Mouse (Mus musculus): ENCODE measurements around the gene Tns1. TPM values are rescaled to one million over a fixed set of nuclear protein-coding genes. Genes with fewer than 3 reads are reported as not detected.
A peak's percentile ranks its signal among the peaks of the same experiment; 100 is the strongest.

Tns1 gene
- polyA plus RNA-seq, 1 experiment from 2014 or later = 44.4 TPM

DNA sequence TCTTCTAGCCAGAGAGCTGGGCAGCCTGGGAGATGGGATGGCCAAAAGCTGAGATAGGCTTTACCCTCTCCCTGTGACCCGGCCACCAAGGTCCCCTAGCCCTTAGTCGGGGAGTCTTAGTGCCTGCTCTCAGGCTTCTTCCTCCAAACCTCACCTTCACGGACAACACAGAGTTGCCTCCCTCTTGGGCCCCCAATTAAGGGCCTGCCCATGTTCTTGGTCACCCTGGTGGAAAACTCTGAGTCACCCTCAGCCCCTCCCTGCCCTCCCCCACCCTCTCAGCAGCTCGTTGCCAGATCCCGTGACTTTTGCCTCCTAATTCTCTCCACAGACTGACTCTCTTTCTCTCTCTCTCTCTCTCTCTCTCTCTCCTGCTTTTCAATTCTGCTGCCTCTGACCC, 39.5 kb downstream of the Tns1 start:
- no peaks in the 10 kb centered on the region for H3K27me3 ChIP-seq
- peaks cover 70% of the 10 kb centered on the region for H3K4me1 ChIP-seq
- H3K9me3 ChIP-seq = no peaks in the 10 kb centered on the region
- H3K4me2 ChIP-seq (replicated peaks) = no peak overlapping the region
- no peak for ATAC-seq (ENCODE audit: low FRiP score, low read depth)
- H3K27ac ChIP-seq = peak overlapping the region; percentile 48; the same call in 1 of the 2 replicates
- no peaks in the 10 kb centered on the region for H3K36me3 ChIP-seq
- peak overlapping the region; percentile 50; the same call in 1 of the 2 replicates for H3K9ac ChIP-seq
- no peak overlapping the region for H3K4me3 ChIP-seq
- 25% methylated on average over 5 of the region's 5 CpGs for WGBS

DNA sequence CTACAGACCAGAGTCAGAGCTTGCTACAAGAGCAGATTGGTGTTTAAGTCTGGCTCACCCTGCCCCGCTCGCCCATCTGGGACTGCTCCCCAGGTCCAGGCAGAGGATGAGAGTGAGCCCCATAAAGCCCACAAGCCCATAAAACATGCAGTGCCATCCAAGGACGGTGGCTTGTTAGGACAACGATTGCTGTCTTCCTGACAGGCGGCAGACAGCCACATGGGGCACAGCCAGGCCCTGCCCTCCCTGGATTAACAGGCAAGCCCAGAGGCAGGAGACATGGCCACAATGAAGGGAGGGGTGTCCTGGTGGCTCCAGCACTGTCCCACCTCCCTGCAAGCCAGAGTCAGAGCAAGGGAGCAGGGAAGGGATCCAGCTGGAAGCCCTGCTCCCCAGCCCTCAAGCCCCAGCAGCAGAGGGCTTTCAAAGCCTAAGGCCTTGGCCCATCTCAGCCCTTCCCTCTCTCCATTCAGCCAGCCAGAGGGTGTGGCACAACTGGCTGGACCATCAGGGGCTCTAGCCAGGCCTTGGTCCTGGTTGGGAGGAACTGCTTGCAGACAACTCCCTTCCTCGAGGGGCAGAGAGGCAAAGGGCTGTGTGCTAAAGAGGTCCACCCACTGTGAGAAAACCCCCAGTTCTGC, 40.1 kb downstream of the Tns1 start:
- 43% methylated on average over 6 of the region's 6 CpGs for WGBS
- H3K9ac ChIP-seq = peak overlapping the region; percentile 50; the same call in 1 of the 2 replicates
- peaks cover 64% of the 10 kb centered on the region for H3K4me1 ChIP-seq
- no peak overlapping the region for H3K4me3 ChIP-seq
- ATAC-seq (ENCODE audit: low FRiP score, low read depth) = 0 out of 2 replicates have a peak, but pooled peaks have one; percentile 2
- H3K4me2 ChIP-seq (replicated peaks) = no peak overlapping the region
- H3K36me3 ChIP-seq = no peaks in the 10 kb centered on the region
- H3K9me3 ChIP-seq = no peaks in the 10 kb centered on the region
- peak overlapping the region; percentile 48 for H3K27ac ChIP-seq
- no peaks in the 10 kb centered on the region for H3K27me3 ChIP-seq

DNA sequence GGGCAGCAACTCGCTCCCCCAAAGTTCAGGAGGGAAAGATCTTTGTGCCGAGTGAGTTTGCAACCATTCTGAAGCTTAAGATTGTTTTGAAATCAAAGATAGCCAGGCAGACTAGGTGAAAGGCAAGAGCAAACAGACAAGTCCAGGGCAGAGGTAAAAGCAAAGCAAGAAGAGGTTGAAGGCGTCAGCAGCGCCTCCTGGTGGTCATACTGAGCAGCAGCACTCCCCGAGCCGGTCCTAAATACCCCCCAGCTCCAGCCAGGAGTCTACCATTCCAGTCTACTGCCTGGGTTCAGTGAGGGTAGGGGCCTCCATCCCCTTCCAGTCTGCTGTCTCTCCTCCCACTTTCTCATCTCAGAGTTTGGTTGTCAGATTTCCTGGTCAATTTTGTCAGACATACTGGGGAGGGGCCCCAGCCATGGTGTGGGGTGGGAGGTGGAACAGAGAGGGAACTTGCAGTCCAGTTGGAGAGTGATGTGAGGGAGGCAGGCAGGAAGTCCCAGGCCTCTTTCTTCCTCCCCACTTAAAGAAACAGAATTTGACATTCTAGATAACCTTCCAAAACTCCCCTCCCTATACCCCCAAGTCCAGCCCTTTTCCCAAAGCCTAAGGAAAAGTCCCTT, 41.3 kb downstream of the Tns1 start:
- WGBS = 21% methylated on average over 6 of the region's 6 CpGs
- H3K9me3 ChIP-seq = no peaks in the 10 kb centered on the region
- H3K4me2 ChIP-seq (replicated peaks) = no peak overlapping the region
- ATAC-seq (ENCODE audit: low FRiP score, low read depth) = peak; percentile 16; the same call in 1 of the 2 replicates
- H3K9ac ChIP-seq = no peak overlapping the region
- H3K27ac ChIP-seq = no peak overlapping the region
- H3K4me1 ChIP-seq = peaks cover 53% of the 10 kb centered on the region
- no peak overlapping the region for H3K4me3 ChIP-seq
- peaks cover 11% of the 10 kb centered on the region for H3K36me3 ChIP-seq
- H3K27me3 ChIP-seq = no peaks in the 10 kb centered on the region

DNA sequence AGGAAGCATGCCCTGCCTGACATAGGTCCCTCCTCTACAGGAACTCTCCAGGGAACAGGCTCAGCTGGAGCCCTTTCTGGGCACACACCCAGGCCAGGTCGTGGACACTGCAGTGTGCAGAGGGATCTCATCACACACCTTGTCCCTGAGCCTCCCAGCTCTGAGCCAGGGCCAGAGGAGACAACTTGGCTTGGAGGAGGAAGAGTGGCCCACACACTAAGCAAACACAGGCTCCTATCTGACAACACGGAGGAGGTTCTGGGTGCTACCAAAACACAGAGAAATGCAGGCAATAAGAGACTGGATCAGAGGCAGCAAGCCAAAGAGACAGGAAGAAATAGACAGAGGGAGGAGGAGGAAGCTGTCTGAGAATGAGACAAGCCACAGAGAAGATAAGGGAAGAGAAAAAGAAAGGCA, 42.7 kb downstream of the Tns1 start:
- H3K27ac ChIP-seq = peak overlapping the region; percentile 15; the same call in 1 of the 2 replicates
- no peak for ATAC-seq (ENCODE audit: low FRiP score, low read depth)
- no peaks in the 10 kb centered on the region for H3K9me3 ChIP-seq
- no peak overlapping the region for H3K9ac ChIP-seq
- no peak overlapping the region for H3K4me2 ChIP-seq (replicated peaks)
- H3K4me1 ChIP-seq = peaks cover 51% of the 10 kb centered on the region
- H3K27me3 ChIP-seq = no peaks in the 10 kb centered on the region
- WGBS = 62% methylated on average over 2 of the region's 2 CpGs
- H3K36me3 ChIP-seq = peaks cover 20% of the 10 kb centered on the region
- no peak overlapping the region for H3K4me3 ChIP-seq

DNA sequence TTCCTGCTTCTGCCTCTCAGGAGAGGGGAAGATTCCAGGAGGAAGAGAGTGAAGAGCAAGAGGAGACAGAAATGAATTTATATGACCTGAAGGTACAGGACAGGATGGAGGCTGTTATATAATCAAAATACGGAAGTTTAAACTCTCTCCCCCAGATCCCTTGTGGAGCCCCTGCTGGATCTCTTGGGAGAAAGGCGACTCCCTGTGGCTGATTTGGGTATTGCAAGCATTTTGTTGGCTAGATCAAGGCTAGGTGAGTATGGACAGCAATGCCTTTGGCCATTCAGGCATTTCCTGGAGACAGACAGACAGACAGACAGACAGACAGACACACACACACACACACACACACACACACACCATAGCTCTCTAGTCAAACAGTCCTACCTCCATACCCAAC, 46.9 kb downstream of the Tns1 start:
- Histone ChIP-seq H3K27ac (no peak overlapping the region), H3K4me2 (replicated peaks) (no peak overlapping the region), H3K9me3 (no peaks in the 10 kb centered on the region), H3K9ac (peak overlapping the region; percentile 20; the same call in 1 of the 2 replicates), H3K27me3 (no peaks in the 10 kb centered on the region), H3K4me1 (peaks cover 13% of the 10 kb centered on the region), H3K36me3 (peaks cover 43% of the 10 kb centered on the region), H3K4me3 (no peak overlapping the region)
- no peak for ATAC-seq (ENCODE audit: low FRiP score, low read depth)
- WGBS = 0% methylated on average over 2 of the region's 2 CpGs

DNA sequence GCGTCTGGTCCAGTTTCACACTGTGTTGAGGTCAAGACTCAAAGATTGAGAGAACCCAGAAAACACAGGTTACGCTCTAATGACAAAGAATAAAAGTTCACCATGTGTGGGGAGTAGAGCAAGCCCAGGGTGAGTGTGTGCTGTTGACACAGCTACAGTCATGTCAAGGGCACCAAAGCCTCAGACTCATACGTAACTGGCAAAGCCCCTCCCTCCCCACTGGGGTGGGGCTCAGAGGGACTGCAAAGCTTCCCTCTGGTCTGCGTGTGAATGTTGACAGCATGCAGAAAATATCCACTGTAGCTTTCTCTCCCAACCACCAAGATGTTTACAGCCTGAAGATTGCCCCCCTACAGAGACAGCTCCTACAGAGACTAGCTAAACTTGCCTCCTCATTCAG, 48.0 kb downstream of the Tns1 start:
- H3K4me1 ChIP-seq = peaks cover 3% of the 10 kb centered on the region; the same call in 1 of the 2 replicates
- no peak overlapping the region for H3K4me2 ChIP-seq (replicated peaks)
- H3K36me3 ChIP-seq = peaks cover 43% of the 10 kb centered on the region
- H3K9me3 ChIP-seq = no peaks in the 10 kb centered on the region
- 78% methylated on average over 4 of the region's 4 CpGs for WGBS
- no peak overlapping the region for H3K27ac ChIP-seq
- H3K9ac ChIP-seq = no peak overlapping the region
- ATAC-seq (ENCODE audit: low FRiP score, low read depth) = no peak
- H3K27me3 ChIP-seq = no peaks in the 10 kb centered on the region
- no peak overlapping the region for H3K4me3 ChIP-seq

DNA sequence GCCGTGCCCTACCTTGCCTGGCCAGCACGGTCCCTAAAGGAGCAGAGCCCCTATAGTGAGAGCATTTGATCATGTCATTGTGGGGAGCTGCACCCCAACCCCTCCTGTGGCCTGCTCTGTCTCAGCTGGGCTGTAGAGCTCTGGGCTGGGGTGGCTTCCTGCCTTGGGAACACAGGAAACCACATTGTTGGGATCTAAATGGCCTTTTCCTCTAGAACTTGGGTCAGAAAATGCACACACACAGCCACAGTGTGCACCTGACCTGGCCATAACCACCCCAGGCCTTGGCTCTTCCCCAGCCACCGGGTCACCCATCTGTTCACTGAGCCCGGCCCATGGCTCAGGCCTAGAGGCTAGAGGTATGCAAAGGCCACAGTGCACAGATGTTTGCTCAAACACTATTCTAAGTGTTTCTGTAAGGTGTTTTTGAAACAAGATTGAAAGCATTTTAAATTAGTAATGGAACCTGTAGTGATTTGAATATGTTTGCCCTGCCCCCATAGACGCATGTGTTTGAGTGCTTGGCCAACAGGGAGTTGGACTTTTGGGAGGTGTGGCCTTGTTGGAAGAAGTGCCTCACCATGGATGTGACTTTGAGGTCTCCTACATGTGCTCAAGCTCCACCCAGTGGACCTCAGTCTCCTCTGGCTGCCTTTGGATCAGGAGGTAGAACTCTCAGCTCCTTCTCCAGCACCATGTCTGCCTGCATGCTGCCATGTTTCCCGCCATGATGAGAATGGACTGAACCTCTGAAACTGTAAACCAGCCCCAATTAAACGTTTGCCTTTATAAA, 49.4 kb downstream of the Tns1 start:
- no peaks in the 10 kb centered on the region for H3K9me3 ChIP-seq
- no peaks in the 10 kb centered on the region for H3K27me3 ChIP-seq
- no peak overlapping the region; the same call in 1 of the 2 replicates for H3K27ac ChIP-seq
- peaks cover 43% of the 10 kb centered on the region for H3K36me3 ChIP-seq
- H3K4me1 ChIP-seq = peaks cover 12% of the 10 kb centered on the region; the same call in 1 of the 2 replicates
- 83% methylated on average over 7 of the region's 7 CpGs for WGBS
- no peak overlapping the region for H3K4me3 ChIP-seq
- H3K4me2 ChIP-seq (replicated peaks) = no peak overlapping the region
- ATAC-seq (ENCODE audit: low FRiP score, low read depth) = no peak
- H3K9ac ChIP-seq = no peak overlapping the region

DNA sequence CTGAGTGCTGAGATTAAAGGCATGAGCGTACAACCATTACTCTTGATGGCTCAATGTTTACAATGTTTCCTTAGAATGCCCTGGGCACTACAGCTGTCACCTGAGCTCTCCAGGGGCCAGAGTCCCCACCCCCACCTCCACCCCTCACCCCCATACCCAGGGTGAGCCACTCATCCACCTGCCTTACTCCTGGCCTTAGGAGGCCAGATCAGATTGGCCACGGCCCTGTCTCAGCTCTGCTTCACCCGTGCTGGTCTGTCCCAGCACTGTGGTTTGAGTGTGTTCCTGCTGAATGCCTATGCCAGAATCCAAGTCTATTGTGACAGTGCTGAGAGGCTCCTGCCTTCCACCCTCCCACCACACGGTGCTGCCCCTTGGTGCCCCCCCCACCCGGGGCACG, 50.5 kb downstream of the Tns1 start:
- H3K27me3 ChIP-seq = no peaks in the 10 kb centered on the region
- ATAC-seq (ENCODE audit: low FRiP score, low read depth) = no peak
- H3K9ac ChIP-seq = no peak overlapping the region
- peaks cover 21% of the 10 kb centered on the region for H3K4me1 ChIP-seq
- no peak overlapping the region for H3K4me2 ChIP-seq (replicated peaks)
- peaks cover 41% of the 10 kb centered on the region for H3K36me3 ChIP-seq
- WGBS = 84% methylated on average over 6 of the region's 6 CpGs
- no peaks in the 10 kb centered on the region for H3K9me3 ChIP-seq
- H3K4me3 ChIP-seq = no peak overlapping the region
- H3K27ac ChIP-seq = no peak overlapping the region

DNA sequence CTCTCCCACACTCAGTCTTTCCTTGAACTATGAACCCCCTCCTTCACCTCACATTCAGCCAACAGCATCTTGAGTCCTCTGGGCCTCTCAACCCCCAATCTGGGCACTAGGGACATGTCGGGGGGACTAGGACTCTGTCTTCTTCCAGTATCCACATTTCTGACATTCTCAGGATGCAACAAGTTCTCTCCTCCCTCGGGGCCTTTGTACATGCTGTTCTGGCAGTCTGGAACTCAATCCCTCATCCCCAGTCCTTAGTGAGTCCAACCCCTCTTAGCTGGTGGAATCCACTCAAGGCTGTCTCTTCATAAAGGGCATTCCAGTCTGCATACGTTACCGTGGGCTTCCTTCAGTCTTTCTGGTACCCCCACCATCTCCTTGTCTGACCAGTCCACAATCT, 53.5 kb downstream of the Tns1 start:
- Histone ChIP-seq H3K27me3 (no peaks in the 10 kb centered on the region), H3K9ac (no peak overlapping the region), H3K4me1 (peaks cover 51% of the 10 kb centered on the region), H3K4me2 (replicated peaks) (no peak overlapping the region), H3K4me3 (no peak overlapping the region), H3K36me3 (peaks cover 20% of the 10 kb centered on the region), H3K9me3 (no peaks in the 10 kb centered on the region), H3K27ac (no peak overlapping the region)
- WGBS = 79% methylated on average over 4 of the region's 4 CpGs
- no peak for ATAC-seq (ENCODE audit: low FRiP score, low read depth)

DNA sequence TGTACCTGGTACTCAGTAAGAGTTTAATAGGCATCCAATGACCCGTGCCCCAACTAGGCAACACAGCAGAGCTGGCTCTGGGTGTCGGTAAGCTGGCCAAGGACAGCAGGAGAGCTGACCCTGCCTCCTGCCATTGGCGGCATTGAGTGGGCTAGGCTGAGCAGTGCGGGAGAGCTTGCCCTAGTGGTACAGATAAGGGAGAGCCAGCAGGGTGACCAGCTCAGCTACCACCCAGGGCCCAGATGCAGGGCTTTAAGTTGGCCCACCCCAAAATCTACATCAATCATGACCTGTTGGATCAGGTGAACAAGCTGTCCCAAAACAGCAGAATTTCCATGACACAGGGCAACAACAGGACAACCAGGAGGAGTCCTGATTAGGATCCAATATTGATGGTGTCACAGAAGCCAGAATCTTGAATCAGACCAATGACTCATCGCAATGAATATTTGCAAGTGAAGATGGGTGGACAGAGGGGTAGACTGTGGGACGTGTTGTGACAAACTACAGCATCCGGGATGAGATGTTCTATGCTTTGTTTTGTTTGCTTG, 54.2 kb downstream of the Tns1 start:
- Histone ChIP-seq H3K4me2 (replicated peaks) (no peak overlapping the region), H3K4me1 (peaks cover 57% of the 10 kb centered on the region), H3K4me3 (no peak overlapping the region), H3K9ac (no peak overlapping the region), H3K27ac (peak overlapping the region; percentile 90; the same call in 1 of the 2 replicates), H3K27me3 (no peaks in the 10 kb centered on the region), H3K36me3 (peaks cover 19% of the 10 kb centered on the region), H3K9me3 (no peaks in the 10 kb centered on the region)
- no peak for ATAC-seq (ENCODE audit: low FRiP score, low read depth)
- WGBS = 78% methylated on average over 7 of the region's 7 CpGs

DNA sequence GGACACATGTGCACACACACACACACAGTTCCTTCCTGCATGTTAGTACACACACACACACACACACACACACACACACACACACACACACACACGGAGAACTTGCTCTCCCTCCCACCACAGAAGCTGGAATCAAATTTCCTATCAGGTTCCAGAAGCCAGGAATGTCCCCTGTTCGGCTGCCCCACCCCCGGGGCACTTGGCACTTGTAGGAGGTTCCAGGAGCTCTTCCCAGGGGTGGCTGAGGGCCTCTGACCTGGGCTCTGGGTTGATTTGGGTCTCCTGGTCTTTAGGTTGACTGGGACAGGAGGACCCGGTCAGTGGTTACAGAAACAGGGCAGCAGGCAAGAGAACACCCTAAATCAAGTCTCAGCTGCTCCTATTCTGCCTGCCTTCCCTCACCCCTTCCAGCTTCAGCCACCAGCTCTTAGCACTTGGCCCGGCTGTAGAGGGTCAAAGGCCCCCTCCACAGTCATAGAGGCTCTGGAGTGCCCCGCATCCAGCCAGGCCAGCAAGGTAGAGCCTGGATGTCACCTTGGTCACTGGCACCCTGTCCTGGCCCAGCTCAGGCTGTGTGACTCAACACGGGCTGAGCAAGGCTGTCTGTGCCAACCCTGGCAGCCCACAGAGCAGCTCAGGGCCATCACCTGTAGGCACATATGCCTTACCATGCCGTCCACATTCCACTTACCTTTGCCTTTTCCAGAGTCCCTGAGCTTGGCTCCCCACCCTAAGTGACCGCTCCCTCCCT, 55.0 kb downstream of the Tns1 start:
- Histone ChIP-seq H3K4me3 (peak overlapping the region; percentile 58), H3K4me2 (replicated peaks) (peak overlapping the region; percentile 93), H3K9ac (no peak overlapping the region), H3K27me3 (no peaks in the 10 kb centered on the region), H3K27ac (peak overlapping the region; percentile 90), H3K36me3 (peaks cover 13% of the 10 kb centered on the region; the same call in 1 of the 2 replicates), H3K4me1 (peaks cover 55% of the 10 kb centered on the region), H3K9me3 (no peaks in the 10 kb centered on the region)
- 33% methylated on average over 9 of the region's 9 CpGs for WGBS
- peak; percentile 51; the same call in 1 of the 2 replicates for ATAC-seq (ENCODE audit: low FRiP score, low read depth)

All from limb, embryonic 13.5 days (tissue).